Mouse (Mus musculus) embryonic facial prominence, embryonic 11.5 days (tissue): ENCODE data around the gene Hand1. TPM values are rescaled to one million over a fixed set of nuclear protein-coding genes. Genes with fewer than 3 reads are reported as not detected.

ENCODE experiments used
- ATAC-seq: fragments of 200-750 bp; cut with Nextera tagmentation; replicated peaks from 2 replicates; pipeline ENCODE4 v1.8.0; 2017; ENCODE audit warnings: low read depth; ENCODE audit not compliant: insufficient number of reproducible peaks, low FRiP score, low TSS enrichment
- DNase-seq: peaks from one replicate; pipeline ENCODE4 v3.0.0-alpha.2; 2015; ENCODE audit warnings: low spot score
- H3K27ac ChIP-seq: fragments of 300-500 bp; sonication (generic); replicated peaks from 2 replicates; pipeline ENCODE4 v1.5.1; 2014; ENCODE audit warnings: mild to moderate bottlenecking, low read depth, low read length, control low read depth
- H3K27me3 ChIP-seq: fragments of 300-500 bp; sonication (generic); 2 replicates; pipeline ENCODE4 v1.6.1; 2014; ENCODE audit warnings: mild to moderate bottlenecking, low read length, moderate library complexity, mixed read lengths; ENCODE audit not compliant: control insufficient read depth, insufficient read depth
- H3K36me3 ChIP-seq: fragments of 300-500 bp; sonication (generic); replicated peaks from 2 replicates; pipeline ENCODE4 v1.6.1; 2014; ENCODE audit warnings: low read depth, mild to moderate bottlenecking, low read length, moderate library complexity, mixed read lengths; ENCODE audit not compliant: control insufficient read depth, insufficient read depth
- H3K4me1 ChIP-seq: fragments of 300-500 bp; sonication (generic); 2 replicates; pipeline ENCODE4 v1.6.1; 2014; ENCODE audit warnings: low read length, mixed read lengths; ENCODE audit not compliant: control insufficient read depth, insufficient read depth
- H3K4me2 ChIP-seq: fragments of 300-500 bp; sonication (generic); 2 replicates; pipeline ENCODE4 v1.6.1; 2014; ENCODE audit warnings: low read depth, mild to moderate bottlenecking, control low read depth, low read length, moderate library complexity
- H3K4me3 ChIP-seq: fragments of 300-500 bp; sonication (generic); 2 replicates; pipeline ENCODE4 v1.5.1; 2014; ENCODE audit warnings: low read depth, low read length, control low read depth
- H3K9ac ChIP-seq: fragments of 300-500 bp; sonication (generic); replicated peaks from 2 replicates; pipeline ENCODE4 v1.6.1; 2014; ENCODE audit warnings: mild to moderate bottlenecking, control low read depth, low read length
- H3K9me3 ChIP-seq: fragments of 300-500 bp; sonication (generic); replicated peaks from 2 replicates; pipeline ENCODE4 v1.6.1; 2016; ENCODE audit warnings: mild to moderate bottlenecking, low read length, inconsistent platforms, mixed read lengths; ENCODE audit not compliant: control insufficient read depth
- WGBS: fragments of 180-500 bp; shearing (Covaris S2); extraction: QIAGEN DNeasy Blood & Tissue Kit; methylation state at CpG from one replicate; pipeline ENCODE4 v1.1.7; 2014; 5-methylcytosine and 5-hydroxymethylcytosine counted together
- polyA plus RNA-seq: library from polyadenylated mRNA; unstranded; fragments of >200 nt; fragmentation: Nextera tagmentation; extraction: Ambion mirVana; gene quantifications from 2 replicates; pipeline ENCODE4 v1.2.1, GENCODE M21; 2014

Hand1 gene
- polyA plus RNA-seq, 1 experiment from 2014 or later: 8.2 TPM

GRCm38 (mm10) chr11:57831861-57832260 is 757 bp downstream of the Hand1 start:
- Histone ChIP-seq H3K9me3 (no peaks in the 10 kb centered on the region), H3K9ac (no peak overlapping the region), H3K27me3 (peaks cover 83% of the 10 kb centered on the region), H3K36me3 (no peaks in the 10 kb centered on the region), H3K27ac (no peak overlapping the region), H3K4me2 (no peak overlapping the region), H3K4me3 (peak overlapping the region; percentile 10; the same call in 1 of the 2 replicates), H3K4me1 (peaks cover 3% of the 10 kb centered on the region; the same call in 1 of the 2 replicates)
- peak; percentile 35 for DNase-seq
- WGBS: 3% methylated on average over 15 of the region's 16 CpGs
- ATAC-seq: no peak

- no peak overlapping the region for H3K27ac ChIP-seq
- H3K4me1 ChIP-seq: peaks cover 3% of the 10 kb centered on the region; the same call in 1 of the 2 replicates
- WGBS: under 1% methylated on average over 31 of the region's 31 CpGs
- no peaks in the 10 kb centered on the region for H3K9me3 ChIP-seq
- H3K36me3 ChIP-seq: no peaks in the 10 kb centered on the region
- DNase-seq: no peak
- H3K4me2 ChIP-seq: no peak overlapping the region; the same call in 1 of the 2 replicates
- H3K4me3 ChIP-seq: peak overlapping the region; percentile 10; the same call in 1 of the 2 replicates
- no peak for ATAC-seq
- peak overlapping the region; percentile 25; the same call in 1 of the 2 replicates for H3K9ac ChIP-seq
- peaks cover 79% of the 10 kb centered on the region for H3K27me3 ChIP-seq
Observed at GRCm38 (mm10) chr11:57831281-57831781, 1.3 kb downstream of the Hand1 start.

GRCm38 (mm10) chr11:57829871-57830775 is 2.5 kb downstream of the Hand1 start:
- WGBS: 7% methylated on average over 17 of the region's 17 CpGs

GRCm38 (mm10) chr11:57828955-57829870 is 3.4 kb downstream of the Hand1 start:
- Histone ChIP-seq H3K27me3 (peaks cover 64% of the 10 kb centered on the region), H3K9ac (no peak overlapping the region), H3K4me1 (peaks cover 3% of the 10 kb centered on the region; the same call in 1 of the 2 replicates), H3K4me2 (no peak overlapping the region), H3K36me3 (no peaks in the 10 kb centered on the region), H3K4me3 (peak overlapping the region; percentile 16), H3K9me3 (no peaks in the 10 kb centered on the region), H3K27ac (no peak overlapping the region)
- ATAC-seq (no peak), DNase-seq (peak; percentile 40)
- 2% methylated on average over 53 of the region's 53 CpGs for WGBS

More at GRCm38 (mm10) chr11:57829871-57830775, 2.5 kb downstream of the Hand1 start:
- H3K36me3 ChIP-seq: no peaks in the 10 kb centered on the region
- H3K9me3 ChIP-seq: no peaks in the 10 kb centered on the region
- DNase-seq (no peak), ATAC-seq (no peak)
- peaks cover 3% of the 10 kb centered on the region; the same call in 1 of the 2 replicates for H3K4me1 ChIP-seq
- H3K27ac ChIP-seq: no peak overlapping the region
- H3K9ac ChIP-seq: no peak overlapping the region
- H3K4me3 ChIP-seq: peak overlapping the region; percentile 16; the same call in 1 of the 2 replicates
- H3K4me2 ChIP-seq: no peak overlapping the region
- H3K27me3 ChIP-seq: peaks cover 70% of the 10 kb centered on the region

- Histone ChIP-seq H3K27ac (no peak overlapping the region), H3K4me1 (peaks cover 3% of the 10 kb centered on the region; the same call in 1 of the 2 replicates), H3K9me3 (no peaks in the 10 kb centered on the region), H3K9ac (no peak overlapping the region), H3K4me2 (peak overlapping the region; percentile 37), H3K4me3 (peak overlapping the region; percentile 15), H3K36me3 (no peaks in the 10 kb centered on the region), H3K27me3 (peaks cover 52% of the 10 kb centered on the region)
- WGBS: under 1% methylated on average over 33 of the region's 33 CpGs
- DNase-seq: peak; percentile 40
- ATAC-seq: no peak; the same call in 1 of the 2 replicates
Observed at GRCm38 (mm10) chr11:57827915-57828545, 4.6 kb downstream of the Hand1 start.

- peak; percentile 43 for DNase-seq
- Histone ChIP-seq H3K9me3 (no peaks in the 10 kb centered on the region), H3K27me3 (peaks cover 45% of the 10 kb centered on the region), H3K9ac (no peak overlapping the region), H3K27ac (no peak overlapping the region), H3K36me3 (no peaks in the 10 kb centered on the region), H3K4me1 (no peaks in the 10 kb centered on the region; the same call in 1 of the 2 replicates), H3K4me2 (peak overlapping the region; percentile 37), H3K4me3 (peak overlapping the region; percentile 15)
- under 1% methylated on average over 41 of the region's 41 CpGs for WGBS
- ATAC-seq: no peak
Observed at GRCm38 (mm10) chr11:57827048-57827914, 5.3 kb downstream of the Hand1 start.
